Mouse (Mus musculus) liver, embryonic 14.5 days (tissue): ENCODE measurements around the gene Tmem200b.

Experiments
- CTCF ChIP-seq: IDR thresholded peaks from 2 replicates; pipeline ENCODE4 v1.5.1; 2016; ENCODE audit warnings: antibody characterized with exemption, low read depth, control low read depth
- EP300 ChIP-seq: IDR thresholded peaks from 2 replicates; pipeline ENCODE4 v1.6.1; 2016; ENCODE audit warnings: antibody characterized with exemption, low read depth

- TF ChIP-seq CTCF = no peak
- TF ChIP-seq EP300 = no peak
Measured at GRCm38 (mm10) chr4:131929146-131929545, 7.6 kb downstream of the Tmem200b start.
